Mouse (Mus musculus): ENCODE measurements around the gene Ap3b1. TPM values are rescaled to one million over a fixed set of nuclear protein-coding genes. Genes with fewer than 3 reads are reported as not detected.

The Ap3b1 gene
- polyA plus RNA-seq, 1 experiment from 2014 or later: 41.5 TPM

DNA sequence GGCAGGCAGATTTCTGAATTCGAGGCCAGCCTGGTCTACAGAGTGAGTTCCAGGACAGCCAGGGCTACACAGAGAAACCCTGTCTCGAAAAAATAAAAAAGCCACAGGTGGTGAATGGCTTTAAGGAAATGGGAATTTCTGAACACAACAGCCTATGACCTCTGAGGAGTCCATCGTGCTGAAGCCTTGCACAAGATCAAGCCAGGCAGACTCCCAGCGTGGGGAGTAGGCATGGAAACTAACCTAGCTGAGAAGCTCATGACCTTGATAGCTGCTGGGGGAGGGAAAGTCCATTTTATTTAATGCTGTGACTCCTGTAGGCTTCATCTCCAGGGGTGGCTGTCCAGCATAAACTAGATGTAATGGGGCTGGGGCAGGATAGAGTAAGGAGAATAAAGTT is 159.4 kb downstream of the Ap3b1 start:
- Histone ChIP-seq H3K4me2 (ENCODE audit: low read depth, low read length) (no peak overlapping the region), H3K27ac (replicated peaks; ENCODE audit: low read depth, low read length) (no peak overlapping the region), H3K4me1 (ENCODE audit: control insufficient read depth, insufficient read depth, low read length) (no peaks in the 10 kb centered on the region), H3K4me3 (ENCODE audit: low read depth, low read length) (no peak overlapping the region), H3K36me3 (ENCODE audit: control insufficient read depth, insufficient read depth, low read length) (peaks cover 7% of the 10 kb centered on the region; the same call in 1 of the 2 replicates), H3K27me3 (replicated peaks; ENCODE audit: control insufficient read depth, insufficient read depth, low read length) (no peaks in the 10 kb centered on the region), H3K9me3 (ENCODE audit: control insufficient read depth, low read length) (no peaks in the 10 kb centered on the region), H3K9ac (ENCODE audit: low read depth, low read length) (no peak overlapping the region)
- DNase-seq (ENCODE audit: low spot score) (no peak), ATAC-seq (ENCODE audit: low read depth) (no peak)
- WGBS: 98% methylated on average over 4 of the region's 4 CpGs

GRCm38 (mm10) chr13:94519276-94519675 is 160.5 kb downstream of the Ap3b1 start:
- H3K4me2 ChIP-seq (ENCODE audit: low read depth, low read length): no peak overlapping the region
- H3K4me1 ChIP-seq (ENCODE audit: control insufficient read depth, insufficient read depth, low read length): no peaks in the 10 kb centered on the region
- H3K9ac ChIP-seq (ENCODE audit: low read depth, low read length): no peak overlapping the region
- H3K27me3 ChIP-seq (replicated peaks; ENCODE audit: control insufficient read depth, insufficient read depth, low read length): no peaks in the 10 kb centered on the region
- H3K27ac ChIP-seq (replicated peaks; ENCODE audit: low read depth, low read length): no peak overlapping the region
- no peaks in the 10 kb centered on the region for H3K36me3 ChIP-seq (ENCODE audit: control insufficient read depth, insufficient read depth, low read length)
- no peak for ATAC-seq (ENCODE audit: low read depth)
- no peak for DNase-seq (ENCODE audit: low spot score)
- WGBS: 83% methylated on average over 8 of the region's 8 CpGs
- H3K9me3 ChIP-seq (ENCODE audit: control insufficient read depth, low read length): no peaks in the 10 kb centered on the region
- H3K4me3 ChIP-seq (ENCODE audit: low read depth, low read length): no peak overlapping the region

DNA sequence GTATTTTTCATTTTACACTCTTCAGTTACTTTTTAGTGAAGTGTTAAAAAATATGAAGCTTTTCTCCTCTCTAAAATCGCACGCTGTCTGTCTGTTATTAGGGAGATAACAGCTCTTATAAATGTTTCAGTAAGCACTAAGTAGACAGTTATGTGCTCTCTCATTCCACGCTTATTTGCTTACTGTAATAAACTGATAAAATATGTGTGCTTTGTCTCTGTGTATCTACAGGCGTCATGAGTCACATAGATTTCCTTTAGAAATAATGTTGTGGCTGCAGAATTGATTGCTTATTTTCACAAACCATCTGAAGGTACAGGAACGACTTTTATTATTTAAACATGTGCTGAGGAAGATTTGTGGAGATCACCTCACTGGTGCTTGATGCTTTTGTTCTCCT is 164.5 kb downstream of the Ap3b1 start:
- no peak for DNase-seq (ENCODE audit: low spot score)
- Histone ChIP-seq H3K27me3 (replicated peaks; ENCODE audit: control insufficient read depth, insufficient read depth, low read length) (no peaks in the 10 kb centered on the region), H3K9ac (ENCODE audit: low read depth, low read length) (no peak overlapping the region), H3K9me3 (ENCODE audit: control insufficient read depth, low read length) (no peaks in the 10 kb centered on the region), H3K4me1 (ENCODE audit: control insufficient read depth, insufficient read depth, low read length) (no peaks in the 10 kb centered on the region), H3K36me3 (ENCODE audit: control insufficient read depth, insufficient read depth, low read length) (peaks cover 12% of the 10 kb centered on the region), H3K27ac (replicated peaks; ENCODE audit: low read depth, low read length) (no peak overlapping the region), H3K4me2 (ENCODE audit: low read depth, low read length) (no peak overlapping the region), H3K4me3 (ENCODE audit: low read depth, low read length) (no peak overlapping the region)
- 69% methylated on average over 5 of the region's 5 CpGs for WGBS
- no peak for ATAC-seq (ENCODE audit: low read depth)

GRCm38 (mm10) chr13:94524669-94525238 is 166.0 kb downstream of the Ap3b1 start:
- H3K9me3 ChIP-seq (ENCODE audit: control insufficient read depth, low read length): no peaks in the 10 kb centered on the region
- H3K27me3 ChIP-seq (replicated peaks; ENCODE audit: control insufficient read depth, insufficient read depth, low read length): no peaks in the 10 kb centered on the region
- H3K4me1 ChIP-seq (ENCODE audit: control insufficient read depth, insufficient read depth, low read length): no peaks in the 10 kb centered on the region
- H3K4me2 ChIP-seq (ENCODE audit: low read depth, low read length): no peak overlapping the region
- H3K36me3 ChIP-seq (ENCODE audit: control insufficient read depth, insufficient read depth, low read length): peaks cover 24% of the 10 kb centered on the region
- no peak for DNase-seq (ENCODE audit: low spot score)
- ATAC-seq (ENCODE audit: low read depth): no peak
- H3K4me3 ChIP-seq (ENCODE audit: low read depth, low read length): no peak overlapping the region
- no peak overlapping the region for H3K9ac ChIP-seq (ENCODE audit: low read depth, low read length)
- 73% methylated on average over 7 of the region's 7 CpGs for WGBS
- no peak overlapping the region for H3K27ac ChIP-seq (replicated peaks; ENCODE audit: low read depth, low read length)

DNA sequence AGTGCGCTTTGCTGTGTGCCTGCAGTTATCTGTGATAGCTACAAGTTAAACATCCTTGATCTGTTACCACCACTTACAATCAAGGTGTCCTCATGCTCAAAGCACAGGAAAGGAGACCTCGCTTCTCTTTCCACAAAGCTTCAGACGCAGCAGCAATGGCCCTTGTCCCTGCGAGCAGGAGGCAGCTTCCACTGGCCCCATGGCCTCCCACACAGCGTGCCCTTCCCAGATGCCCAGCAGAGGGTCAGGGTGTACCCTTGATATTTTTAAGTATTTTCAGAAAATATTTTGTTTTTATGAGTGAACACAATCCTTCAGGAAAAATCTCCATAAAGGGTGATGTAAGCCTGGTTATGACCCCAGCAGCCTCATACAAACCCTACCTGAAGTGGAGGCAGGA is 170.4 kb downstream of the Ap3b1 start:
- no peak overlapping the region for H3K4me3 ChIP-seq (ENCODE audit: low read depth, low read length)
- no peak for ATAC-seq (ENCODE audit: low read depth)
- H3K9me3 ChIP-seq (ENCODE audit: control insufficient read depth, low read length): no peaks in the 10 kb centered on the region
- peaks cover 28% of the 10 kb centered on the region for H3K36me3 ChIP-seq (ENCODE audit: control insufficient read depth, insufficient read depth, low read length)
- no peak overlapping the region for H3K4me2 ChIP-seq (ENCODE audit: low read depth, low read length)
- no peaks in the 10 kb centered on the region for H3K4me1 ChIP-seq (ENCODE audit: control insufficient read depth, insufficient read depth, low read length)
- 87% methylated on average over 5 of the region's 5 CpGs for WGBS
- H3K9ac ChIP-seq (ENCODE audit: low read depth, low read length): no peak overlapping the region
- no peak for DNase-seq (ENCODE audit: low spot score)
- H3K27me3 ChIP-seq (replicated peaks; ENCODE audit: control insufficient read depth, insufficient read depth, low read length): no peaks in the 10 kb centered on the region
- H3K27ac ChIP-seq (replicated peaks; ENCODE audit: low read depth, low read length): no peak overlapping the region

DNA sequence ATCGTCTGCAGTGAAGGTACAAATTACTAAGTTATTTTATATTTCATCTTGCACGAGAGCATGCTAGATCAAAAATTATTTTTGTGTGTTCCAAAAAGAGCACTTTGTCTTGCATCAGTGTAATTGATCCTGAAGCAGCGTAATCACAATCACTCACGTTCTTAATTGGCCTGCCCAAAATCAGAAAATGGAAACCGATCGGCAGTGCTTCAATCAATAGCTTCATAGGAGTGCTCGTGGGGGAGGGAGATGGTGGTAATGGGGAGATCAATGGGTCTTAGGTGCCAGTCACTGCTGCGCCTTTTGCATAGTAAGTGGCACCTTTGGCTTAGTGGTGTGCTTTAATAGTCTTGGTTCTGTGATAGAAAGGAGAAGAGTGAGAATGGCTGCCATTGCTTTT is 174.8 kb downstream of the Ap3b1 start:
- H3K9ac ChIP-seq (ENCODE audit: low read depth, low read length): no peak overlapping the region
- H3K9me3 ChIP-seq (ENCODE audit: control insufficient read depth, low read length): no peaks in the 10 kb centered on the region
- peaks cover 13% of the 10 kb centered on the region for H3K36me3 ChIP-seq (ENCODE audit: control insufficient read depth, insufficient read depth, low read length)
- no peak overlapping the region for H3K4me2 ChIP-seq (ENCODE audit: low read depth, low read length)
- no peaks in the 10 kb centered on the region for H3K27me3 ChIP-seq (replicated peaks; ENCODE audit: control insufficient read depth, insufficient read depth, low read length)
- ATAC-seq (ENCODE audit: low read depth) (no peak), DNase-seq (ENCODE audit: low spot score) (no peak)
- H3K27ac ChIP-seq (replicated peaks; ENCODE audit: low read depth, low read length): no peak overlapping the region
- WGBS: 85% methylated on average over 8 of the region's 8 CpGs
- H3K4me3 ChIP-seq (ENCODE audit: low read depth, low read length): no peak overlapping the region
- H3K4me1 ChIP-seq (ENCODE audit: control insufficient read depth, insufficient read depth, low read length): no peaks in the 10 kb centered on the region

GRCm38 (mm10) chr13:94537336-94537735 is 178.6 kb downstream of the Ap3b1 start:
- Histone ChIP-seq H3K4me2 (ENCODE audit: low read depth, low read length) (no peak overlapping the region), H3K9ac (ENCODE audit: low read depth, low read length) (no peak overlapping the region), H3K36me3 (ENCODE audit: control insufficient read depth, insufficient read depth, low read length) (no peaks in the 10 kb centered on the region), H3K27ac (replicated peaks; ENCODE audit: low read depth, low read length) (no peak overlapping the region), H3K4me1 (ENCODE audit: control insufficient read depth, insufficient read depth, low read length) (no peaks in the 10 kb centered on the region), H3K4me3 (ENCODE audit: low read depth, low read length) (no peak overlapping the region), H3K27me3 (replicated peaks; ENCODE audit: control insufficient read depth, insufficient read depth, low read length) (no peaks in the 10 kb centered on the region), H3K9me3 (ENCODE audit: control insufficient read depth, low read length) (no peaks in the 10 kb centered on the region)
- ATAC-seq (ENCODE audit: low read depth): no peak
- DNase-seq (ENCODE audit: low spot score): no peak
- WGBS: 86% methylated on average over 4 of the region's 4 CpGs

DNA sequence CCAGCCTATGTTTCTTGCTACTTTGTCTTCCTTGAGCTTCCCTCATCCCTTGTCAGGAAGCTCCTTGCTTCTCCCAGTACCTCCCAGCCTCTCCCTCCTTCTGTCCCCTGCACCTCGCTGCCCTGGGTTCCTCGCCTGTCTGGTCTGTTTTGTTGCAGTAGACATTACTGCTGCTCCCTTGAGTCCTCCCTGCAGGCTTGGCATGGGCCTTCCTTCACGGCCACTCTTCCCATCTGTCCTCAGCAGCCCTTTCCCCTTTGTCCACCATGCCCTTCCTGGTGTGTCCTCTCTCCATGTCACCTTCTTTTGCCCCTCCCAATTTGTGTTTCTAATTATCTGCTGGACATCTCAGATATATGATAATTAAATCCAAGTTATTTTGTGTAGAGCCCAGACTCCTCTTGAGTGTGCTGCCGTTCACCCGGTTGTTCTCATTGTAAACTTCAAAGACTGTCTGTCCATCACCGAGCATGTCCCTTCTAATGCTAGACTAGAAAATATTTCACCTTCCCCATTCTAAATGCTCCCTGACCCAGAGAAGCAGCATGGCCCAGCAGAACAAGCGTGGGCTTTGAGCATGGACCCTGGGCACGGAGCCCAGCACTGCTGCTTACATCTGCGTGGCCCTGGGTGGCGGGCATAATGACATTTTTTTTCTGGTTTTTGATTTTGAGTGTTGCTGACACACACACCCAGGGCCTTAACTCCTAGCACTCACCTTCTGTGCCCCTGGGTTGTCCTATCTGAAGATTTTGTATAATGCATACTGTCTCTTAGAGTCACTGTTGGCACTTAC is 181.3 kb downstream of the Ap3b1 start:
- Histone ChIP-seq H3K27me3 (replicated peaks; ENCODE audit: control insufficient read depth, insufficient read depth, low read length) (no peaks in the 10 kb centered on the region), H3K4me2 (ENCODE audit: low read depth, low read length) (no peak overlapping the region), H3K36me3 (ENCODE audit: control insufficient read depth, insufficient read depth, low read length) (no peaks in the 10 kb centered on the region), H3K4me3 (ENCODE audit: low read depth, low read length) (no peak overlapping the region), H3K9me3 (ENCODE audit: control insufficient read depth, low read length) (no peaks in the 10 kb centered on the region), H3K9ac (ENCODE audit: low read depth, low read length) (no peak overlapping the region), H3K4me1 (ENCODE audit: control insufficient read depth, insufficient read depth, low read length) (no peaks in the 10 kb centered on the region), H3K27ac (replicated peaks; ENCODE audit: low read depth, low read length) (no peak overlapping the region)
- no peak for DNase-seq (ENCODE audit: low spot score)
- WGBS: 82% methylated on average over 10 of the region's 10 CpGs
- ATAC-seq (ENCODE audit: low read depth): no peak

GRCm38 (mm10) chr13:94542061-94542460 is 183.3 kb downstream of the Ap3b1 start:
- DNase-seq (ENCODE audit: low spot score) (no peak), ATAC-seq (ENCODE audit: low read depth) (no peak)
- H3K36me3 ChIP-seq (ENCODE audit: control insufficient read depth, insufficient read depth, low read length): no peaks in the 10 kb centered on the region
- H3K4me2 ChIP-seq (ENCODE audit: low read depth, low read length): no peak overlapping the region
- H3K9ac ChIP-seq (ENCODE audit: low read depth, low read length): no peak overlapping the region
- 90% methylated on average over 7 of the region's 7 CpGs for WGBS
- no peaks in the 10 kb centered on the region for H3K27me3 ChIP-seq (replicated peaks; ENCODE audit: control insufficient read depth, insufficient read depth, low read length)
- no peak overlapping the region for H3K4me3 ChIP-seq (ENCODE audit: low read depth, low read length)
- H3K4me1 ChIP-seq (ENCODE audit: control insufficient read depth, insufficient read depth, low read length): no peaks in the 10 kb centered on the region
- no peak overlapping the region for H3K27ac ChIP-seq (replicated peaks; ENCODE audit: low read depth, low read length)
- no peaks in the 10 kb centered on the region for H3K9me3 ChIP-seq (ENCODE audit: control insufficient read depth, low read length)

Data from embryonic facial prominence, embryonic 14.5 days (tissue).